Mouse (Mus musculus): ENCODE results near the gene Camsap2.

- TF ChIP-seq CTCF (IDR thresholded peaks at IDR 0.05; ENCODE audit: low read depth, low read length) (no peak), TAL1 (conservative IDR thresholded peaks at IDR 0.05; ENCODE audit: low read depth, low read length) (no peak), GATA1 (IDR thresholded peaks at IDR 0.05; ENCODE audit: borderline replicate concordance, low read length) (no peak), POLR2AphosphoS5 (IDR thresholded peaks at IDR 0.05; ENCODE audit: insufficient replicate concordance, low read depth, low read length) (no peak), GATA2 (IDR thresholded peaks at IDR 0.05; ENCODE audit: borderline replicate concordance, low read depth, low read length) (no peak)
Measured at GRCm38 (mm10) chr1:136346373-136347035, 600 bp upstream of the Camsap2 start.
